Mouse (Mus musculus): ENCODE measurements around the gene Slc25a39. TPM values are rescaled to one million over a fixed set of nuclear protein-coding genes. Genes with fewer than 3 reads are reported as not detected.

Gene Slc25a39
- total and polyA plus RNA-seq, 2 experiments: 181 to 1,099 TPM

GRCm38 (mm10) chr11:102425555-102426316 lies 18.0 kb upstream of the Slc25a39 start:
- Histone ChIP-seq H3K36me3 (ENCODE audit: control insufficient read depth, insufficient read depth, low read length) (no peaks in the 10 kb centered on the region), H3K4me1 (ENCODE audit: control insufficient read depth, insufficient read depth, low read length) (peaks cover 14% of the 10 kb centered on the region), H3K27me3 (ENCODE audit: control insufficient read depth, insufficient read depth, low read length) (no peaks in the 10 kb centered on the region), H3K4me3 (ENCODE audit: insufficient read depth, low read depth, low read length) (no peak overlapping the region), H3K9ac (ENCODE audit: low read depth, low read length) (no peak overlapping the region), H3K27ac (replicated peaks; ENCODE audit: insufficient read depth, low read depth, low read length) (no peak overlapping the region; the same call in 1 of the 2 replicates), H3K79me2 (ENCODE audit: control insufficient read depth, insufficient read depth, low read length) (no peaks in the 10 kb centered on the region)
- no peak for DNase-seq (ENCODE audit: extremely low read depth, low read depth, low spot score)
- WGBS: 83% methylated on average over 8 of the region's 8 CpGs
- TF ChIP-seq CTCF (IDR thresholded peaks at IDR 0.05; ENCODE audit: low read depth, low read length) (no peak), POLR2A (IDR thresholded peaks at IDR 0.05; ENCODE audit: extremely low read depth, insufficient read depth, low read length) (no peak)

GRCm38 (mm10) chr11:102424666-102425065 lies 16.9 kb upstream of the Slc25a39 start:
- 91% methylated on average over 6 of the region's 6 CpGs for WGBS
- Histone ChIP-seq H3K79me2 (ENCODE audit: control insufficient read depth, insufficient read depth, low read length) (no peaks in the 10 kb centered on the region), H3K27ac (replicated peaks; ENCODE audit: insufficient read depth, low read depth, low read length) (no peak overlapping the region), H3K27me3 (ENCODE audit: control insufficient read depth, insufficient read depth, low read length) (no peaks in the 10 kb centered on the region), H3K36me3 (ENCODE audit: control insufficient read depth, insufficient read depth, low read length) (no peaks in the 10 kb centered on the region), H3K4me3 (ENCODE audit: insufficient read depth, low read depth, low read length) (no peak overlapping the region), H3K9ac (ENCODE audit: low read depth, low read length) (no peak overlapping the region), H3K4me1 (ENCODE audit: control insufficient read depth, insufficient read depth, low read length) (peaks cover 17% of the 10 kb centered on the region)
- TF ChIP-seq CTCF (IDR thresholded peaks at IDR 0.05; ENCODE audit: low read depth, low read length) (no peak), POLR2A (IDR thresholded peaks at IDR 0.05; ENCODE audit: extremely low read depth, insufficient read depth, low read length) (no peak)
- no peak for DNase-seq (ENCODE audit: extremely low read depth, low read depth, low spot score)

GRCm38 (mm10) chr11:102421559-102421958 lies 13.8 kb upstream of the Slc25a39 start:
- Histone ChIP-seq H3K27me3 (ENCODE audit: control insufficient read depth, insufficient read depth, low read length) (no peaks in the 10 kb centered on the region), H3K79me2 (ENCODE audit: control insufficient read depth, insufficient read depth, low read length) (no peaks in the 10 kb centered on the region), H3K4me3 (ENCODE audit: insufficient read depth, low read depth, low read length) (no peak overlapping the region), H3K36me3 (ENCODE audit: control insufficient read depth, insufficient read depth, low read length) (no peaks in the 10 kb centered on the region), H3K9ac (ENCODE audit: low read depth, low read length) (no peak overlapping the region), H3K27ac (replicated peaks; ENCODE audit: insufficient read depth, low read depth, low read length) (peak overlapping the region; percentile 74), H3K4me1 (ENCODE audit: control insufficient read depth, insufficient read depth, low read length) (peaks cover 14% of the 10 kb centered on the region)
- peak; percentile 43 for TF ChIP-seq CTCF (IDR thresholded peaks at IDR 0.05; ENCODE audit: low read depth, low read length)
- TF ChIP-seq POLR2A (IDR thresholded peaks at IDR 0.05; ENCODE audit: extremely low read depth, insufficient read depth, low read length): no peak
- 23% methylated on average over 8 of the region's 8 CpGs for WGBS
- DNase-seq (ENCODE audit: extremely low read depth, low read depth, low spot score): peak; percentile 88

GRCm38 (mm10) chr11:102418887-102419286 lies 11.1 kb upstream of the Slc25a39 start:
- Histone ChIP-seq H3K36me3 (ENCODE audit: control insufficient read depth, insufficient read depth, low read length) (no peaks in the 10 kb centered on the region), H3K9ac (ENCODE audit: low read depth, low read length) (no peak overlapping the region), H3K4me3 (ENCODE audit: insufficient read depth, low read depth, low read length) (no peak overlapping the region), H3K4me1 (ENCODE audit: control insufficient read depth, insufficient read depth, low read length) (peaks cover 14% of the 10 kb centered on the region), H3K27me3 (ENCODE audit: control insufficient read depth, insufficient read depth, low read length) (no peaks in the 10 kb centered on the region), H3K27ac (replicated peaks; ENCODE audit: insufficient read depth, low read depth, low read length) (no peak overlapping the region), H3K79me2 (ENCODE audit: control insufficient read depth, insufficient read depth, low read length) (no peaks in the 10 kb centered on the region)
- peak; percentile 91 for DNase-seq (ENCODE audit: extremely low read depth, low read depth, low spot score)
- no peak for TF ChIP-seq POLR2A (IDR thresholded peaks at IDR 0.05; ENCODE audit: extremely low read depth, insufficient read depth, low read length)
- TF ChIP-seq CTCF (IDR thresholded peaks at IDR 0.05; ENCODE audit: low read depth, low read length): peak; percentile 19; the same call in 1 of the 2 replicates

GRCm38 (mm10) chr11:102417160-102417559 lies 9.4 kb upstream of the Slc25a39 start:
- no peaks in the 10 kb centered on the region for H3K36me3 ChIP-seq (ENCODE audit: control insufficient read depth, insufficient read depth, low read length)
- no peaks in the 10 kb centered on the region for H3K79me2 ChIP-seq (ENCODE audit: control insufficient read depth, insufficient read depth, low read length)
- H3K9ac ChIP-seq (ENCODE audit: low read depth, low read length): no peak overlapping the region
- H3K4me3 ChIP-seq (ENCODE audit: insufficient read depth, low read depth, low read length): no peak overlapping the region
- no peak overlapping the region for H3K27ac ChIP-seq (replicated peaks; ENCODE audit: insufficient read depth, low read depth, low read length)
- H3K27me3 ChIP-seq (ENCODE audit: control insufficient read depth, insufficient read depth, low read length): no peaks in the 10 kb centered on the region
- TF ChIP-seq CTCF (IDR thresholded peaks at IDR 0.05; ENCODE audit: low read depth, low read length) (no peak), POLR2A (IDR thresholded peaks at IDR 0.05; ENCODE audit: extremely low read depth, insufficient read depth, low read length) (no peak)
- peaks cover 14% of the 10 kb centered on the region for H3K4me1 ChIP-seq (ENCODE audit: control insufficient read depth, insufficient read depth, low read length)
- WGBS: 65% methylated on average over 1 of the region's 1 CpGs
- no peak for DNase-seq (ENCODE audit: extremely low read depth, low read depth, low spot score)
